Mouse (Mus musculus): Measurements from ENCODE around the gene N4bp2l1. TPM values are rescaled to one million over a fixed set of nuclear protein-coding genes. Genes with fewer than 3 reads are reported as not detected.
"Not testable (repeated sequence)": the region's sequence is repeated elsewhere in the genome, so short reads cannot be mapped to it uniquely, and the experiment has no call there.

N4bp2l1 gene
- 13.0 and 14.3 TPM in 2 replicates for polyA plus RNA-seq (2014; fragmentation: Nextera tagmentation; extraction: Ambion mirVana)

GRCm38 (mm10) chr5:150597088-150597487, at the start of gene N4bp2l1:
N4bp2l1 (minus strand) TSS chr5:150597188.
- DNase-seq (ENCODE audit: low spot score) (no peak), ATAC-seq (replicated peaks; ENCODE audit: low FRiP score) (no peak)
- Histone ChIP-seq H3K4me2 (no peak within 1 kb of the TSS; the same call in 1 of the 2 replicates), H3K9me3 (ENCODE audit: control insufficient read depth, low read length) (no peaks in the 10 kb centered on the region), H3K27ac (ENCODE audit: low read depth, low read length) (no peak within 1 kb of the TSS), H3K36me3 (ENCODE audit: control insufficient read depth, insufficient read depth, low read length) (no peaks in the 10 kb centered on the region; the same call in 1 of the 2 replicates), H3K27me3 (replicated peaks; ENCODE audit: control insufficient read depth, insufficient read depth, low read length) (no peaks in the 10 kb centered on the region), H3K9ac (ENCODE audit: low read depth, low read length) (no peak within 1 kb of the TSS), H3K4me1 (replicated peaks; ENCODE audit: control insufficient read depth, insufficient read depth, low read length) (peaks cover 39% of the 10 kb centered on the region), H3K4me3 (ENCODE audit: low read depth, low read length) (no peak within 1 kb of the TSS)
- WGBS: 89% methylated on average over 7 of the region's 7 CpGs

- H3K9me3 ChIP-seq (ENCODE audit: control insufficient read depth, low read length): no peaks in the 10 kb centered on the region
- no peak overlapping the region for H3K4me3 ChIP-seq (ENCODE audit: low read depth, low read length)
- peaks cover 5% of the 10 kb centered on the region; the same call in 1 of the 2 replicates for H3K36me3 ChIP-seq (ENCODE audit: control insufficient read depth, insufficient read depth, low read length)
- WGBS: 72% methylated on average over 4 of the region's 4 CpGs
- ATAC-seq (replicated peaks; ENCODE audit: low FRiP score) (peak; percentile 51; the same call in 1 of the 2 replicates), DNase-seq (ENCODE audit: low spot score) (no peak)
- H3K4me1 ChIP-seq (replicated peaks; ENCODE audit: control insufficient read depth, insufficient read depth, low read length): no peaks in the 10 kb centered on the region; the same call in 1 of the 2 replicates
- no peak overlapping the region for H3K27ac ChIP-seq (ENCODE audit: low read depth, low read length)
- H3K9ac ChIP-seq (ENCODE audit: low read depth, low read length): no peak overlapping the region
- H3K27me3 ChIP-seq (replicated peaks; ENCODE audit: control insufficient read depth, insufficient read depth, low read length): no peaks in the 10 kb centered on the region
- H3K4me2 ChIP-seq: no peak overlapping the region
Measured at GRCm38 (mm10) chr5:150644926-150645325, 47.9 kb upstream of the N4bp2l1 start.

GRCm38 (mm10) chr5:150643390-150643789, 46.4 kb upstream of the N4bp2l1 start:
- DNase-seq (ENCODE audit: low spot score); H3K4me1 ChIP-seq (replicated peaks; ENCODE audit: control insufficient read depth, insufficient read depth, low read length); H3K9ac ChIP-seq (ENCODE audit: low read depth, low read length); H3K4me3 ChIP-seq (ENCODE audit: low read depth, low read length); H3K27me3 ChIP-seq (replicated peaks; ENCODE audit: control insufficient read depth, insufficient read depth, low read length); H3K9me3 ChIP-seq (ENCODE audit: control insufficient read depth, low read length); H3K27ac ChIP-seq (ENCODE audit: low read depth, low read length); H3K4me2 ChIP-seq; ATAC-seq (replicated peaks; ENCODE audit: low FRiP score); H3K36me3 ChIP-seq (ENCODE audit: control insufficient read depth, insufficient read depth, low read length): not testable (repeated sequence)
- 92% methylated on average over 4 of the region's 4 CpGs for WGBS

GRCm38 (mm10) chr5:150641440-150641839, 44.5 kb upstream of the N4bp2l1 start:
- Histone ChIP-seq H3K9ac (ENCODE audit: low read depth, low read length) (no peak overlapping the region), H3K4me1 (replicated peaks; ENCODE audit: control insufficient read depth, insufficient read depth, low read length) (no peaks in the 10 kb centered on the region; the same call in 1 of the 2 replicates), H3K4me2 (no peak overlapping the region), H3K27me3 (replicated peaks; ENCODE audit: control insufficient read depth, insufficient read depth, low read length) (no peaks in the 10 kb centered on the region), H3K9me3 (ENCODE audit: control insufficient read depth, low read length) (no peaks in the 10 kb centered on the region), H3K4me3 (ENCODE audit: low read depth, low read length) (no peak overlapping the region), H3K36me3 (ENCODE audit: control insufficient read depth, insufficient read depth, low read length) (peaks cover 8% of the 10 kb centered on the region; the same call in 1 of the 2 replicates), H3K27ac (ENCODE audit: low read depth, low read length) (no peak overlapping the region)
- DNase-seq (ENCODE audit: low spot score) (no peak), ATAC-seq (replicated peaks; ENCODE audit: low FRiP score) (peak; percentile 91)
- WGBS: 56% methylated on average over 3 of the region's 3 CpGs

GRCm38 (mm10) chr5:150629692-150630091, 32.7 kb upstream of the N4bp2l1 start:
- Histone ChIP-seq H3K4me3 (ENCODE audit: low read depth, low read length) (no peak overlapping the region), H3K9ac (ENCODE audit: low read depth, low read length) (no peak overlapping the region), H3K4me2 (no peak overlapping the region), H3K27ac (ENCODE audit: low read depth, low read length) (no peak overlapping the region), H3K9me3 (ENCODE audit: control insufficient read depth, low read length) (no peaks in the 10 kb centered on the region), H3K4me1 (replicated peaks; ENCODE audit: control insufficient read depth, insufficient read depth, low read length) (no peaks in the 10 kb centered on the region), H3K36me3 (ENCODE audit: control insufficient read depth, insufficient read depth, low read length) (no peaks in the 10 kb centered on the region), H3K27me3 (replicated peaks; ENCODE audit: control insufficient read depth, insufficient read depth, low read length) (no peaks in the 10 kb centered on the region)
- 93% methylated on average over 2 of the region's 2 CpGs for WGBS
- ATAC-seq (replicated peaks; ENCODE audit: low FRiP score) (no peak), DNase-seq (ENCODE audit: low spot score) (no peak)

- WGBS: 80% methylated on average over 1 of the region's 1 CpGs
- DNase-seq (ENCODE audit: low spot score): no peak
Measured at GRCm38 (mm10) chr5:150629272-150629671, 32.3 kb upstream of the N4bp2l1 start.

GRCm38 (mm10) chr5:150625528-150625927, 28.5 kb upstream of the N4bp2l1 start:
- ATAC-seq (replicated peaks; ENCODE audit: low FRiP score): no peak
- Histone ChIP-seq H3K27ac (ENCODE audit: low read depth, low read length) (no peak overlapping the region), H3K9ac (ENCODE audit: low read depth, low read length) (no peak overlapping the region), H3K27me3 (replicated peaks; ENCODE audit: control insufficient read depth, insufficient read depth, low read length) (no peaks in the 10 kb centered on the region), H3K4me2 (no peak overlapping the region), H3K36me3 (ENCODE audit: control insufficient read depth, insufficient read depth, low read length) (no peaks in the 10 kb centered on the region), H3K4me3 (ENCODE audit: low read depth, low read length) (no peak overlapping the region), H3K4me1 (replicated peaks; ENCODE audit: control insufficient read depth, insufficient read depth, low read length) (no peaks in the 10 kb centered on the region), H3K9me3 (ENCODE audit: control insufficient read depth, low read length) (no peaks in the 10 kb centered on the region)
- DNase-seq (ENCODE audit: low spot score): no peak
- WGBS: 74% methylated on average over 7 of the region's 7 CpGs

More at GRCm38 (mm10) chr5:150629272-150629671, 32.3 kb upstream of the N4bp2l1 start:
- no peaks in the 10 kb centered on the region for H3K9me3 ChIP-seq (ENCODE audit: control insufficient read depth, low read length)
- no peaks in the 10 kb centered on the region for H3K36me3 ChIP-seq (ENCODE audit: control insufficient read depth, insufficient read depth, low read length)
- no peak overlapping the region for H3K4me2 ChIP-seq
- H3K27me3 ChIP-seq (replicated peaks; ENCODE audit: control insufficient read depth, insufficient read depth, low read length): no peaks in the 10 kb centered on the region
- no peak overlapping the region for H3K27ac ChIP-seq (ENCODE audit: low read depth, low read length)
- no peak overlapping the region for H3K4me3 ChIP-seq (ENCODE audit: low read depth, low read length)
- no peaks in the 10 kb centered on the region for H3K4me1 ChIP-seq (replicated peaks; ENCODE audit: control insufficient read depth, insufficient read depth, low read length)
- ATAC-seq (replicated peaks; ENCODE audit: low FRiP score): no peak
- H3K9ac ChIP-seq (ENCODE audit: low read depth, low read length): no peak overlapping the region

GRCm38 (mm10) chr5:150622792-150623191, 25.8 kb upstream of the N4bp2l1 start:
- H3K4me2 ChIP-seq: no peak overlapping the region
- H3K9me3 ChIP-seq (ENCODE audit: control insufficient read depth, low read length): no peaks in the 10 kb centered on the region
- no peaks in the 10 kb centered on the region for H3K27me3 ChIP-seq (replicated peaks; ENCODE audit: control insufficient read depth, insufficient read depth, low read length)
- H3K9ac ChIP-seq (ENCODE audit: low read depth, low read length): no peak overlapping the region
- H3K36me3 ChIP-seq (ENCODE audit: control insufficient read depth, insufficient read depth, low read length): no peaks in the 10 kb centered on the region
- no peak overlapping the region for H3K27ac ChIP-seq (ENCODE audit: low read depth, low read length)
- DNase-seq (ENCODE audit: low spot score) (peak; percentile 17), ATAC-seq (replicated peaks; ENCODE audit: low FRiP score) (no peak)
- WGBS: 55% methylated on average over 1 of the region's 1 CpGs
- no peak overlapping the region for H3K4me3 ChIP-seq (ENCODE audit: low read depth, low read length)
- no peaks in the 10 kb centered on the region for H3K4me1 ChIP-seq (replicated peaks; ENCODE audit: control insufficient read depth, insufficient read depth, low read length)

GRCm38 (mm10) chr5:150621592-150621991, 24.6 kb upstream of the N4bp2l1 start:
- 46% methylated on average over 3 of the region's 3 CpGs for WGBS
- Histone ChIP-seq H3K4me2 (no peak overlapping the region), H3K4me1 (replicated peaks; ENCODE audit: control insufficient read depth, insufficient read depth, low read length) (no peaks in the 10 kb centered on the region), H3K36me3 (ENCODE audit: control insufficient read depth, insufficient read depth, low read length) (no peaks in the 10 kb centered on the region), H3K9me3 (ENCODE audit: control insufficient read depth, low read length) (no peaks in the 10 kb centered on the region), H3K4me3 (ENCODE audit: low read depth, low read length) (no peak overlapping the region), H3K27me3 (replicated peaks; ENCODE audit: control insufficient read depth, insufficient read depth, low read length) (no peaks in the 10 kb centered on the region), H3K9ac (ENCODE audit: low read depth, low read length) (no peak overlapping the region), H3K27ac (ENCODE audit: low read depth, low read length) (no peak overlapping the region)
- ATAC-seq (replicated peaks; ENCODE audit: low FRiP score) (no peak), DNase-seq (ENCODE audit: low spot score) (peak; percentile 5)
